Mouse (Mus musculus): Measurements from ENCODE around the gene Mier3.

The Mier3 gene

GRCm38 (mm10) chr13:111680679-111681078 lies at the start of gene Mier3:
Gene Mier3 (plus strand): TSS chr13:111680979.
- DNase-seq (ENCODE audit: low read depth, low spot score), result no peak

GRCm38 (mm10) chr13:111634163-111635160 lies 46.3 kb upstream of the Mier3 start:
- no peak for DNase-seq (ENCODE audit: low read depth, low spot score)

GRCm38 (mm10) chr13:111640319-111640718 lies 40.5 kb upstream of the Mier3 start:
- no peak for DNase-seq (ENCODE audit: low read depth, low spot score)

- DNase-seq (ENCODE audit: low read depth, low spot score), result no peak
These were observed 37.1 kb upstream of the Mier3 start for GRCm38 (mm10) chr13:111643636-111644035.

- no peak for DNase-seq (ENCODE audit: low read depth, low spot score)
These were observed 34.6 kb upstream of the Mier3 start for GRCm38 (mm10) chr13:111646204-111646603.

- DNase-seq (ENCODE audit: low read depth, low spot score), result no peak
These were observed 33.5 kb upstream of the Mier3 start for GRCm38 (mm10) chr13:111647279-111647678.

GRCm38 (mm10) chr13:111651020-111651419 lies 29.8 kb upstream of the Mier3 start:
- DNase-seq (ENCODE audit: low read depth, low spot score), result no peak

- no peak for DNase-seq (ENCODE audit: low read depth, low spot score)
These were observed 25.5 kb upstream of the Mier3 start for GRCm38 (mm10) chr13:111655273-111655672.

- DNase-seq (ENCODE audit: low read depth, low spot score), result no peak
These were observed 24.9 kb upstream of the Mier3 start for GRCm38 (mm10) chr13:111655856-111656255.

- DNase-seq (ENCODE audit: low read depth, low spot score), result no peak
These were observed 24.5 kb upstream of the Mier3 start for GRCm38 (mm10) chr13:111656309-111656708.

- no peak for DNase-seq (ENCODE audit: low read depth, low spot score)
These were observed 24.0 kb upstream of the Mier3 start for GRCm38 (mm10) chr13:111656769-111657168.

- no peak for DNase-seq (ENCODE audit: low read depth, low spot score)
These were observed 22.1 kb upstream of the Mier3 start for GRCm38 (mm10) chr13:111658501-111659280.

- DNase-seq (ENCODE audit: low read depth, low spot score), result no peak
These were observed 21.3 kb upstream of the Mier3 start for GRCm38 (mm10) chr13:111659430-111659829.

- no peak for DNase-seq (ENCODE audit: low read depth, low spot score)
These were observed 20.7 kb upstream of the Mier3 start for GRCm38 (mm10) chr13:111660072-111660471.

- DNase-seq (ENCODE audit: low read depth, low spot score), result no peak
These were observed 20.2 kb upstream of the Mier3 start for GRCm38 (mm10) chr13:111660556-111660955.

- no peak for DNase-seq (ENCODE audit: low read depth, low spot score)
These were observed 12.8 kb upstream of the Mier3 start for GRCm38 (mm10) chr13:111668016-111668415.

- DNase-seq (ENCODE audit: low read depth, low spot score), result no peak
These were observed 3.9 kb upstream of the Mier3 start for GRCm38 (mm10) chr13:111676841-111677240.

GRCm38 (mm10) chr13:111684056-111684625 lies 3.4 kb downstream of the Mier3 start:
- DNase-seq (ENCODE audit: low read depth, low spot score), result no peak

GRCm38 (mm10) chr13:111685751-111686462 lies 5.1 kb downstream of the Mier3 start:
- peak; percentile 68 for DNase-seq (ENCODE audit: low read depth, low spot score)

- no peak for DNase-seq (ENCODE audit: low read depth, low spot score)
These were observed 5.9 kb downstream of the Mier3 start for GRCm38 (mm10) chr13:111686522-111687284.
